Mouse (Mus musculus) embryonic stem cell, embryonic (primary cell): ENCODE measurements around the gene Cox4i2.

Experiments used
- CTCF ChIA-PET, 4 experiments: fragments of 300-600 bp in 2 of 4; fragments of 350-600 bp in 2 of 4; sonication (Branson Sonifier 250); formaldehyde crosslinking; loops; one replicate each; lab custom pipeline; 2022; ENCODE audit warnings: inconsistent platforms in 2 of 4; lab: Charles Lee
- POLR2A ChIA-PET, 4 experiments: fragments of 300-600 bp in 2 of 4; fragments of 350-600 bp in 2 of 4; sonication (Branson Sonifier 250); formaldehyde crosslinking; loops; one replicate each; lab custom pipeline; 2022; ENCODE audit warnings: antibody characterized with exemption in 4 of 4, inconsistent platforms in 1 of 4; lab: Charles Lee

The Cox4i2 gene

GRCm38 (mm10) chr2:152792461-152792860, 38.5 kb downstream of the Cox4i2 start:
- CTCF ChIA-PET, result interaction anchor here in 3 of 4 experiments (0.6 to 2.5 kb wide), 7 partner anchors 12 to 397 kb away, joined by 3 to 10 read pairs (median 4); no protein-coding TSS in a partner anchor
- POLR2A ChIA-PET, result interaction anchor here (0.5 to 10.3 kb wide), 38 partner anchors 9 to 382 kb away, joined by 3 to 121 read pairs (median 4); partner anchors contain the start of genes Mcts2 (in 2 of the 4), Bcl2l1 (in 1 of the 4) and Cox4i2 (in 1 of the 4)

- ChIA-PET POLR2A (interaction anchor here (0.5 to 10.3 kb wide), 38 partner anchors 8 to 361 kb away, joined by 3 to 121 read pairs (median 6); partner anchors contain the start of genes Mcts2 (in 2 of the 4) and Bcl2l1 (in 1 of the 4)), CTCF (interaction anchor here in 3 of 4 experiments (0.6 to 2.5 kb wide), 9 partner anchors 11 to 124 kb away, joined by 3 to 10 read pairs (median 3); partner anchors contain the start of gene H13 (in 1 of the 3))
These were observed 39.4 kb downstream of the Cox4i2 start for GRCm38 (mm10) chr2:152793381-152793780.

GRCm38 (mm10) chr2:152794281-152794827, 40.4 kb downstream of the Cox4i2 start:
- ChIA-PET CTCF (interaction anchor here (0.6 to 2.5 kb wide), 13 partner anchors 10 to 431 kb away, joined by 3 to 10 read pairs (median 3); partner anchors contain the start of gene H13 (in 1 of the 4)), POLR2A (interaction anchor here (0.5 to 10.3 kb wide), 31 partner anchors 8 to 451 kb away, joined by 3 to 121 read pairs (median 7); partner anchors contain the start of genes Bcl2l1 (in 1 of the 4), Mcts2 (in 1 of the 4) and Trib3 (in 1 of the 4))

GRCm38 (mm10) chr2:152797589-152797988, 43.6 kb downstream of the Cox4i2 start:
- CTCF ChIA-PET, result interaction anchor here in 1 of 4 experiments (1.3 to 2.0 kb wide), 2 partner anchors 31 to 102 kb away, joined by 4 to 7 read pairs; no protein-coding TSS in a partner anchor

GRCm38 (mm10) chr2:152799954-152800761, 46.2 kb downstream of the Cox4i2 start:
- POLR2A ChIA-PET, result interaction anchor here in 2 of 4 experiments (0.5 to 10.3 kb wide), 19 partner anchors 8 to 156 kb away, joined by 3 to 121 read pairs (median 4); partner anchors contain the start of gene Id1 (in 1 of the 2)
- CTCF ChIA-PET, result interaction anchor here (0.6 to 1.2 kb wide), 5 partner anchors 16 to 183 kb away, joined by 3 to 4 read pairs (median 3); no protein-coding TSS in a partner anchor

More at GRCm38 (mm10) chr2:152797589-152797988, 43.6 kb downstream of the Cox4i2 start:
- POLR2A ChIA-PET, result interaction anchor here in 2 of 4 experiments (0.6 to 10.3 kb wide), 17 partner anchors 9 to 102 kb away, joined by 3 to 121 read pairs (median 5); no protein-coding TSS in a partner anchor

GRCm38 (mm10) chr2:152800762-152801113, 46.8 kb downstream of the Cox4i2 start:
- CTCF ChIA-PET, result interaction anchor here (0.5 to 1.2 kb wide), 6 partner anchors 16 to 183 kb away, joined by 3 to 5 read pairs (median 4); no protein-coding TSS in a partner anchor
- POLR2A ChIA-PET, result interaction anchor here in 2 of 4 experiments (0.8 to 10.3 kb wide), 16 partner anchors 7 to 105 kb away, joined by 3 to 121 read pairs (median 4); partner anchors contain the start of gene Id1 (in 1 of the 2)

GRCm38 (mm10) chr2:152802303-152802702, 48.3 kb downstream of the Cox4i2 start:
- ChIA-PET CTCF (interaction anchor here (0.5 to 1.0 kb wide), 7 partner anchors 9 to 460 kb away, joined by 3 to 7 read pairs (median 4); no protein-coding TSS in a partner anchor), POLR2A (interaction anchor here (0.7 to 11.6 kb wide), 24 partner anchors 8 to 208 kb away, joined by 3 to 343 read pairs (median 5); partner anchors contain the start of gene Bcl2l1 (in 1 of the 4))

GRCm38 (mm10) chr2:152803081-152803480, 49.1 kb downstream of the Cox4i2 start:
- CTCF ChIA-PET, result interaction anchor here in 2 of 4 experiments (0.6 to 2.7 kb wide), 3 partner anchors 21 to 110 kb away, joined by 3 to 7 read pairs (median 3); no protein-coding TSS in a partner anchor
- POLR2A ChIA-PET, result interaction anchor here (0.7 to 11.6 kb wide), 24 partner anchors 9 to 209 kb away, joined by 3 to 343 read pairs (median 7); partner anchors contain the start of genes Bcl2l1 (in 1 of the 4) and Id1 (in 1 of the 4)

- POLR2A ChIA-PET, result interaction anchor here (0.5 to 11.6 kb wide), 72 partner anchors 9 to 1900 kb away, joined by 3 to 343 read pairs (median 6); partner anchors contain the start of genes Bcl2l1 (in 2 of the 4), Id1 (in 2 of the 4), Mcts2 (in 2 of the 4) and Abhd12 (in 1 of the 4)
- CTCF ChIA-PET, result interaction anchor here (0.6 to 2.7 kb wide), 22 partner anchors 10 to 343 kb away, joined by 3 to 12 read pairs (median 4); partner anchors contain the start of gene Id1 (in 1 of the 4)
These were observed 50.6 kb downstream of the Cox4i2 start for GRCm38 (mm10) chr2:152804408-152805110.

GRCm38 (mm10) chr2:152805111-152805490, 51.1 kb downstream of the Cox4i2 start:
- POLR2A ChIA-PET, result interaction anchor here (0.8 to 11.6 kb wide), 66 partner anchors 9 to 1901 kb away, joined by 3 to 343 read pairs (median 6); partner anchors contain the start of genes Bcl2l1 (in 2 of the 4), Id1 (in 2 of the 4), Mcts2 (in 2 of the 4) and Abhd12 (in 1 of the 4)
- CTCF ChIA-PET, result interaction anchor here (0.6 to 2.7 kb wide), 19 partner anchors 11 to 342 kb away, joined by 3 to 12 read pairs (median 4); partner anchors contain the start of gene Id1 (in 1 of the 4)

GRCm38 (mm10) chr2:152806037-152806436, 52.1 kb downstream of the Cox4i2 start:
- CTCF ChIA-PET, result interaction anchor here in 2 of 4 experiments (0.5 to 0.8 kb wide), 3 partner anchors 39 to 723 kb away, joined by 3 to 4 read pairs (median 3); no protein-coding TSS in a partner anchor
- POLR2A ChIA-PET, result interaction anchor here in 3 of 4 experiments (0.8 to 11.6 kb wide), 29 partner anchors 8 to 132 kb away, joined by 3 to 343 read pairs (median 11); partner anchors contain the start of genes Bcl2l1 (in 1 of the 3), Id1 (in 1 of the 3) and Mcts2 (in 1 of the 3)

- CTCF ChIA-PET, result interaction anchor here in 1 of 4 experiments (0.6 kb wide), 1 partner anchor 185 kb away, joined by 3 read pairs; the partner anchor contains the start of gene Defb25
- POLR2A ChIA-PET, result interaction anchor here in 3 of 4 experiments (1.1 to 11.6 kb wide), 11 partner anchors 8 to 458 kb away, joined by 3 to 343 read pairs (median 53); partner anchors contain the start of gene Bcl2l1 (in 1 of the 3)
These were observed 54.2 kb downstream of the Cox4i2 start for GRCm38 (mm10) chr2:152808178-152808577.

- ChIA-PET CTCF (interaction anchor here in 3 of 4 experiments (0.5 to 2.1 kb wide), 7 partner anchors 43 to 241 kb away, joined by 3 to 10 read pairs (median 4); partner anchors contain the start of gene H13 (in 1 of the 3)), POLR2A (interaction anchor here (0.5 to 11.6 kb wide), 25 partner anchors 10 to 141 kb away, joined by 3 to 343 read pairs (median 5); partner anchors contain the start of genes Bcl2l1 (in 2 of the 4), Cox4i2 (in 1 of the 4) and H13 (in 1 of the 4))
These were observed 56.4 kb downstream of the Cox4i2 start for GRCm38 (mm10) chr2:152810158-152810941.

- ChIA-PET POLR2A (interaction anchor here (0.5 to 11.6 kb wide), 32 partner anchors 9 to 1610 kb away, joined by 3 to 343 read pairs (median 4); partner anchors contain the start of genes Bcl2l1 (in 2 of the 4), H13 (in 1 of the 4) and Mcts2 (in 1 of the 4)), CTCF (interaction anchor here (0.5 to 2.1 kb wide), 13 partner anchors 9 to 695 kb away, joined by 3 to 10 read pairs (median 4); partner anchors contain the start of gene H13 (in 1 of the 4))
These were observed 57.6 kb downstream of the Cox4i2 start for GRCm38 (mm10) chr2:152811336-152812165.
